Mouse (Mus musculus): ENCODE results near the gene Kbtbd13.

Kbtbd13 gene

DNA sequence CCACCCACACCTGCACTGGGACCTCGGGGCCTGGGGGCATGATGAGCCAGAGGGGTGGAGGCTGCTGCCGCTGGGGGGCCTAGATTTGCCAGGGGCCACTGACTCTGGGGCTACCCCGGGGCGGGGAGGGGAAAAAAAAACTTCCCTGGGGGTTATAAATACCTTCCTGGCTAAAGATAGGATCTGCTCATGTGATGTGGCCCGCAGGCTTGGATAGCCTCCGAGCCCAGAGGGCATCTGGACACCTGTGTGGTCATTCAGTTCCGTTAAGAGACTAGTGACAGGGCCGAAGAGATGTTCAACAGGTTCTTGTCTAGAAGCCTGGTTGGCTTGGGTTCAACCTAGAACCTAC is at the start of gene Kbtbd13:
Kbtbd13 (minus strand) TSS at position 40 of the 352 bp plus-strand sequence.
- DNase-seq (ENCODE audit: low spot score): no peak

DNA sequence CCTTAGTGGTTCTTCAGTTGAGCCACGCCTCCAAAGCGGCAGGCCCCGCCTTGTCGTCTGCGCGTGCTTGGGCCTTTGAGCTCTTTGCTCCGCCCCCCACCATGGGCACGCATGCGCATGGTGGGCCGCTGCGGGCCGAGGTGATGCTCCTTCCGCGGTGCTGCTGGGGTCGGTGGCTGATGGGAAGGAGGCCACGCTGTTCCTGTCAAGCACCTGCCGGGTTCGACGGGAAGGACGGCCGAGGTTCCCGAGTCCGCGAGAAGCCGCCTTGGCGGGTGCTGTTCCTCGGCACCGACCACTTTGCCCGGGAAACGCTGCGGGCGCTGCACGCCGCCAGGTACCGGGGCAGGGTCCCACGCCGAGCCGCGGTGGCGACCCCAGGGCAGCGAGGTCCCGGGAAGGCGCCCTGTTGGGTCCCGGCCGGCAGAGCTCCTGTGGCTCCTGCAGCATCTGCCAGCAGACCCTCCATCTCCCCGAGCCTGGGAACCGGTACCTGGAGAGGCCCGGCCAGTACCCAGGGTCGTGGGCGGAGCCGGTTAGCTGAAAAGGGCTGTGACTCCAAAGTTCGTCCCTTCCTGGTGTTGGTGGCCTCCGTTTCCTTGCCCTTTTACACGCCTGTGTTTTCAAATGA is 44.3 kb upstream of the Kbtbd13 start, which contains the start of gene Mtfmt:
Mtfmt (plus strand) TSS at position 112 of the 631 bp plus-strand sequence.
- peak; percentile 98 for DNase-seq (ENCODE audit: low spot score)

DNA sequence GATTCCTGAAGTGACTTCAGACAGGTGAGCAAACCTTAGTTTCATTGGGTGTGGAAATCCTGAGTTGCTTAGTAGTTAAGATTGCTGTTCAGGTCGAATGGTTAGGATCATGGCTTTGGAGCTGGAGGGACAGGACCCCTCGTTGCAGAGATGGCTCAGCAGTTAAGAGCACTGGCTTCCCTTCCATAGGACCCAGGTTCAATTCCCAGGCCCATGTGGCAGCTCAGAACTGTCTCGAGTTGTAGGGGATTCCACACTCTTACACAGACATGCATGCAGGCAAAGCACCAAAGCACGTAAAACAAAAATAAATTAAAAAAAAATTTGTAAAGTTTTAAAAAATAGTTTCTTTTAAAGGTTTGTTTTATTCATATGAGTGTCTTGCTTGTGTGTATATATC is 43.8 kb upstream of the Kbtbd13 start:
- no peak for DNase-seq (ENCODE audit: low spot score)

DNA sequence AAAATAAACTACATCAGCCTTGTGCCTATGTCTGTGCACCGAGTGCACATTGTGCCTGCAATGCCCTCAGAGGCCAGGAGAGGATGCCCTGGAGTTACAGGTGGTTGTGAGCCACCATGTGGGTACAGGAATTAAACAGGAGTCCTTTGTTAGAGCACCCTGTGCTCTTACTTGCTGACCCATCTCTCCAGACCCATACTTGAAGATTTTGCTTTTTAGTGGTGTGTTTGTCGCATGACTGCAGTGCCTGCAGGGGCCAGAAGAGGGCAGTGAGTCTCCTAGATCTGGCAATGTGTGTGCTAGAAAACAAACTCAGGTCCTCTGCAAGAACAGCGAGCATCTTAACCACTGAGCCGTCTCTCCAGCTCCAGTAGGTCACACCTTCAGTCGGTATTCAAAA is 42.7 kb upstream of the Kbtbd13 start:
- peak; percentile 74 for DNase-seq (ENCODE audit: low spot score)

DNA sequence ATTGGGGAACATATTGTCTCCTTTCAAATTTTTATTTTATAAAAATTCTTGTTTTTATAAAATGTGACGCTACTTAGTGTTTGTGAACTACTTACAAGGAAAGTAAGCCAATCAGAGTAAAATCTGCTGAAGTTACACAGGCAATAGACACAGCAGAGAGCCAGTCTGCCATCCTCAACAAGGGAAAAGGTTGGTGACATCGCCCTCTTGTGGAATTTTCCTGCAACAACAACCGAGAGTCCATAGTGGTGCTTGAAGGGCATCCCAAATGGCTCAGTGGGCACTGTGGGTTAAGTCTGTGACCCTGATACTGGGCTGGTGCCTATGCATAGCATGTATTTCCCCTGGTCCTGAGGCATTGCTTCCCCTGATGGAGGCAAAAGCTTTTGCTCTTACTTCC is 40.8 kb upstream of the Kbtbd13 start:
- peak; percentile 94 for DNase-seq (ENCODE audit: low spot score)

DNA sequence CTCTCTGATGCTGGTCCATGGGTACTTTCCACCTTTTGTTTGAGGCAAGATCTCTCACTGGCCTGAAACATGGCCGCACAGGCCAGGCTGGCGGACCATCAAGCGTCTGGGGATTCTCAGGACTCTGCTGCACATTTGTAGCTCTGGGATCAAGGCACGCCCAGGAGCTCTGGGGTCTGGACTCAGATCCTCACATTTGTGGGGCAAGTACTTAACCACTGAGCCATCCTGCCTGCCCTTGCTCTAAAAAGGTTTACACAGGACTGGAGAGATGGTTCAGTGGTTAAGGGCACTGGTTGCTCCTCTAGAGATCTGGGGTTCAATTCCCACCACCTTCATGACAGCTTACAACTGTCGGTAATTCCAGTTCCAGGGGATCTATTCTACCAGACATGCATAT is 39.5 kb upstream of the Kbtbd13 start:
- DNase-seq (ENCODE audit: low spot score): no peak

DNA sequence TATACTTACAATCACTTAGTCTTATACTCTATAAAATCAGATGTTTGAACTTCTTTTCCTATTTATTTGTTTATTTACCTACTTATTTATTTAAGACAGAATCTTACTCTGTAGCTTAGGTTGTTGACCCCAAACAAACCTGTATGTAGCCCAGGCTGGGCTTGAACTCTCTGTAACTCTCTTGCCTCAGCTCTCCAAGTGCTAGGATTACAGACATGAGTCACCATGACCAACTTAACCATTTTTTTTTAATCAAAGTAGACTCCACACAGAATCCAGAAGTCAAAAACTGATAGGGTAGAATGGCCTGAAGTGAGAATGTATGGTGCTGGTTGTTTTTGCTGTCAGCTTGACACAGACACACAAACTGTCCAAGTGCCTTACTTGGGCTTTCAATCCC is 38.9 kb upstream of the Kbtbd13 start:
- DNase-seq (ENCODE audit: low spot score): no peak

DNA sequence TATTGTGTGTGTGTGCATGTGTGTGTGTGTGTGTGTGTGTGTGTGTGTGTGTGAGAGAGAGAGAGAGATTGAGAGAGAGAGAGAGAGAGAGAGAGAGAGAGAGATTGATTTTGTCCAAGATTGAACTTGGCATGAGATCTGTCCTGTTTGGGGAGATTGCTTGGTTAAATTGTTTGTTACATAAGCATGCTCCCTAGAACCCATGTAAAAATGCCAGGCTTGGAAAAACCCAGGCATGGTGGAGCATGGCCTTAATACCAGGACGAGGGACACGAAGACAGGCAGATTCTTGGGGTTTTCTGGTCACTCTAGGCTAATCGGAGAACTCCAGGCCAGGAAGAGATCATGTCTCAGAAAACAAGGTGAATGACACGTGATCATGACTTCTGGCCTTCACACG is 36.6 kb upstream of the Kbtbd13 start:
- no peak for DNase-seq (ENCODE audit: low spot score)

DNA sequence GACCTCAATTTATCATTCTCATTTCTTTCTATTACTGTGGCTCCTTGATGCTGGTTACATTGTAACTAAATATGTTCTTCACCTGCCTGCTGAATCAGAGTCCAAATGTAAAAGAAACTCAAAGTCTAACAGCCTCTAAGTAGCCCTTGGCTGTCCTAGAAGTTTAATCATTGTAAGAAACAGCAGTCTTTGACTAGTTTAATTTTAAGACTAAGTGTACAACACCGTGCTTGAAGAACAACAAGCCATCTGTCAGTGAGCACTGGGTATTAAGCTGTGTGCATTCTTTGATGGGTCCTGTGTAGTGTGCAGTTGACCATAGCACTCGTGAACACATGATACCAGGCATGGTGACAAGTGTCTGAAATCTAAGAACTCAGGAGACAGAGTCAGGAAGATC is 36.1 kb upstream of the Kbtbd13 start:
- DNase-seq (ENCODE audit: low spot score): no peak

DNA sequence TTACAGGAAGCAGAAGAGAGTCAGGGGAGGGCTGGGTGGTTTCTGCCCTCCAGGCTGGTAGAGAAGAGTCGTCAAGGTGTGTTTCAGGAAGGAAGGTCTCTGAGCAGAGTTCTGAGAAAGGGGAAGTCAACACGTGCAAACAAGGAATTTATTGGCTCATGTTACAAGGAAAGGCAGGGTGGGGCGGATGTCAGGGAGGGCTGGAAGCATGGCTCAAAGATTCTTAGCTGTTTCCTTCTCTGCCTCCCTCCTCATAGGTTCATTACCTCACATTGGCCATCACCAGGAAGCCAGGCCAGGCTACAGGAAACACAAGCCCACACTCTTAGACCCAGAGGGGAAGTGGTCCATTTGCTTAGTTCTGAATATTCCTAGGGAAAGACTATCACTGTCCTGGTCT is 32.9 kb upstream of the Kbtbd13 start:
- no peak for DNase-seq (ENCODE audit: low spot score)

DNA sequence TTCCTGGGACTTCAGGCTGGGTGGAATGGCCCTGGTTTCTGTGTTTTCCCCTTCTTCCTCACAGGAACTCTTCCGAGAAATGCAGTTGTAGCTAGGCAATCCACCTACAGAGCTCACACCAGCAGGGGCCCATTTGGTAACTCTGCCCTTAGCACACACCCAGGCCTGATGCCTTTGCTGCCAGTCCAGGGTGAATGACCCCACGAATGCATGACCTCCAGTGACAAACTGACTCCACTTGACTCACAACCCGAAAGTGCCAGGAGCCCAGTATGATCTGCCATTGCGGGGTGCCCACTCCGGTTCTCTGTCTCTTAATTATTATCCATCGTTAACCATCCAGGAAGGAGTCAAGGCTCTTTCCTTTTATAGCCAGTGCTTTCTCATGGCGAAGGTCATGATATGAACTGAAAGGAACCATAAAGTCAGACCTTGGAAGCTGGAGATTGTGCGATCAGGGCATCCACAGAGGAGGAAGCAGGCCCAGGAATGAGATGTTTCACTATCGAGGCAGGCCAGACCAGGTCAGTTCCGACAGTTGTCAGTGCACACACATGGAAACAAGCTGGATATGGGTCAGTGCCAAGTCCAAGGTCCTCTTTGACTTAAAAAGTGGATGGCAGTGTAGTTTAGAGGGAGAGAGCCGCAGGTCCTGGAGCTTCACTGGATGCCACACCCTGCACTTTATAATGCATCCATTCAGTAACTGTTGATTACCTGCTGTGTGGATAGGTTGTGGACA is 31.5 kb upstream of the Kbtbd13 start, which contains the start of gene Slc51b:
Slc51b (minus strand) TSS at position 196 of the 742 bp plus-strand sequence.
- no peak for DNase-seq (ENCODE audit: low spot score)

DNA sequence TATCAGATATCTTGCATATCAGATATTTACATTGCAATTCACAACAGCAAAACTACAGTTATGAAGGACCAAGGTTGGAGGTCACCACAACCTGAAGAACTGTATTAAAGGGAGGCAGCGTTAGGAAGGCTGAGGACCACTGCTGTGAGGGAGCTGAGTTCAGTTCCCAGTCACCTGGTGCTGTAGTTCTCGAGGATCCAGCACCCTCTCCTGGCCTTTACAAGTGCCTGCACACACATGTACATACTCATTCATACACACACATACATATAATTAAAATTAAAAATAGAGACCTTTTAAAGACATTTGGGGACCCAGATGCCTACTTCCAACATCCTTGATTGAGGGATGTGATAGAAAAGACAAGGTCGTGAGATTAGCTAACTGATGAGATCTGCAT is 28.2 kb upstream of the Kbtbd13 start:
- DNase-seq (ENCODE audit: low spot score): no peak

DNA sequence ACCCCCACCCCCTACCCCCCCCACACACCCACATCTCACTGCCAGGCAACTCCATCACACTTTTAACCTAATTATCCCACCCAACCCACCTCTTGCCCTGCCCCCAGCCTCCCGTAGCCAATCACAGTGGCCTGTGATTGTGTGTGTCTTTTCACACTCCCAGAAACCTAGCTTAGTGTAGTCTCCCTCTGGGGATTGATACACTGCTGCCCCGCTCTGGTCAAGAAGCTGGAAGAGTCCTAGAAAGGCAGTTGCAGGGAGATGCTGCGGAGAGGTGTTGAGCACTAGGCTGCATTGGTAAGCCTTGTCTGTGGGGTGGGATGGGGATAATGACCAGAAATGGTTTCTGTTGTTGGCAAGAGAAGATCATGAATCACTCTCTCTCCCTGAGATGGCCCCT is 26.3 kb upstream of the Kbtbd13 start:
- DNase-seq (ENCODE audit: low spot score): no peak

DNA sequence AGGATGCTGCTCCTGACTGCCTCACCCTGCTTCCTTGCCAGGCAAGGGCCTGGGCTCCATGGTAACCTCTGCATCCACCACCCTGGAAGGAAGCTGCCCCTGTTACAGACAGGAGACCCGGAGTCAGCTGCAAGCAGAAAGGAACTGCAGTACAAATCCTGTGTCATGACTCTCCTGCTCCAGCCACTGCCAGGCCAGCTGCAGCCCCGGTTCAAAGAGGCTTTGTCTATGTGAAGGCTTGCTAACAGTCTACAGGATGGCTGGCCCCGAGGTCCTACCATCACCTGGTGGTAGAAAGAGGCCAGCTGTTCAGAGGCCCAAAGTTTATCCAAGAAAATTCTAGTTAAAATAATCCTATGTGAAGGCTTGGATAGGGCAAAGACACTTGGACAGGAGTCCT is 19.9 kb upstream of the Kbtbd13 start:
- no peak for DNase-seq (ENCODE audit: low spot score)

DNA sequence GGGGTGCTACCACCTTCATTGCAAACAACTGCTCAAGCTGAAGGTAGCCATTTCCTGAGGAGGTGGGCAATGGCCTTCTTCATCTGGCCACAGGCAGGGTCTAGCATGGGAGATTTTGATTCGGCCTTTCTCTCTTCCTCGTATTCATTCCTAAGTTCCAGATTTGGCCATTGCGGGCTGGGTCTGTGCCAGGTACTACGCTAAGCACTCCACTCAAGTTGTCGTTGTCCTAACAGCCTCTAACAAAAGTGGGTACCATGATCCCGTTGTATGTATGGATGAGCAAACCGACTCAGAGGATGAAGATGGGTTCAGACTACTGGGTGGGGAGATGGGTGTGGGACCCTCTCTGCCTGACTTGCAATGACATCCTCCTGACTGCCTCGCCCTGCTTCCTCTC is 18.9 kb upstream of the Kbtbd13 start:
- DNase-seq (ENCODE audit: low spot score): no peak

DNA sequence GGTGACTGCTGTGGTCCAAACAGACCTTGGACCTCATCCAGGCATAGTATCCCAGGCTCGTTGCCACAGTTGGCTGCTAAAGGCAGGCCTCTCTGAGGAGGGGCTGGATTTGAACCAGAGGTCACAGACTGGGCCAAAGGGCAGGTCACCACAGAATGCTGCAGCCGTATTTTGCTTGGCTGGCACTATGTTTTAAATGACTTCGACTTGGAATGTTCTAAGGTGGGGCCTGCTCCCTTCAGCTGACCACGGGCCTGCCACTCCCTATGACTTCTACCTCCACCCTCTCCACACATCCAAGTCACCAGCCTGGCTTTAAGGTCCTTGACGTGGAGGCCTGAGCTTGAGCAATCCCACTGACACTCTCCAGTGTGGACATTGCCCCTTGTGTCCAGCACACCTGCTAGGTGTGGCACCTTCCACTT is 17.4 kb upstream of the Kbtbd13 start:
- DNase-seq (ENCODE audit: low spot score): no peak

DNA sequence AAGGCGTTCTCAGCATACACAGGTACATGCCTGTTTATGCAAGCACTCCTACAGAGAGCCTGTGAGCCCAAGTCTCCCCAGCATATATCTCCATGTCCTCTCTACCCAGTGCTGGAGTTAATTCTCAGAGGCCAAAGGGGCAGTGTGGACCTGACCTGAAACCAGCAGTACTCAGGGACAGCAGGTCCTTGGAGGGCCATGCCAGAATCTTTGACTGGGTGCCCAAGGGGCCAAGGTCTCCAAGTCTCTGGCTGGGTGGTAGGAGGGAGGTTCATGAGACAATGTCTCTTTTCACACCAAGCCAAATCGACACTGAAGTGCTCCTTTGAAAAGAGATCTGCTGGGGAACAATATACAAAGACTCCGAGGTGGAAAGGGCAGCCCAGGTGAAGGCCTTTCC is 16.4 kb upstream of the Kbtbd13 start:
- DNase-seq (ENCODE audit: low spot score): no peak

DNA sequence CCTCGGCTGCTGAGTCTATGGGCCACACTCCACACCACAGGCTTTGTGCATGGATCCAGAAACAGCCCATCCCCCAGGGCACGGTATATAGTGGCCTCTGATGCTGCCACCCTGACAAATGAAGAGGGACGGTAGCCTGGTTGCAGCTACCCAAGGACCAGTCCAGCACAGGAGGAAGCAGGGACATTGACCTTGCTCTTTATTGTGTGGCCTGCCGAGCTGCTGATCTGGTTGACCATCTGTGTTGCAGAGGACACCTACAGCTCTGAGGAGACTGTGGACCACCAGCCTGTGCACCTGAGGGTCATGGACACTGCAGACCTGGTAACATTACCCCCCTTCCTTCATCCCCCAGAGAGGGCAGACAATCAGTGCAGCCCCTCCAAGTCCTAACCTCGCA is 15.9 kb upstream of the Kbtbd13 start:
- no peak for DNase-seq (ENCODE audit: low spot score)

DNA sequence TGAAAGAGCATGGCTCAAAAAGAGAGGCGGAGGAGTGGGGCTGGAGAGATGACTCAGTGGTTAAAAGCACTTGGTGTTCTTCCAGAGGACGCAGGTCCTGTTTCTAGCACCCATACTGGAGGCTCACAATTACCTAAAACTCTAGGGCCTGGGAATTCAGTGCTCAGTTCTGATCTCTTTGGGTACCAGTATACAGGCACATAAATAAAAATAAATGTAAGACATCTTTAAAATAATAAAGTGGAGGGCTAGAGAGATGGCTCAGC is 13.7 kb upstream of the Kbtbd13 start:
- DNase-seq (ENCODE audit: low spot score): no peak

DNA sequence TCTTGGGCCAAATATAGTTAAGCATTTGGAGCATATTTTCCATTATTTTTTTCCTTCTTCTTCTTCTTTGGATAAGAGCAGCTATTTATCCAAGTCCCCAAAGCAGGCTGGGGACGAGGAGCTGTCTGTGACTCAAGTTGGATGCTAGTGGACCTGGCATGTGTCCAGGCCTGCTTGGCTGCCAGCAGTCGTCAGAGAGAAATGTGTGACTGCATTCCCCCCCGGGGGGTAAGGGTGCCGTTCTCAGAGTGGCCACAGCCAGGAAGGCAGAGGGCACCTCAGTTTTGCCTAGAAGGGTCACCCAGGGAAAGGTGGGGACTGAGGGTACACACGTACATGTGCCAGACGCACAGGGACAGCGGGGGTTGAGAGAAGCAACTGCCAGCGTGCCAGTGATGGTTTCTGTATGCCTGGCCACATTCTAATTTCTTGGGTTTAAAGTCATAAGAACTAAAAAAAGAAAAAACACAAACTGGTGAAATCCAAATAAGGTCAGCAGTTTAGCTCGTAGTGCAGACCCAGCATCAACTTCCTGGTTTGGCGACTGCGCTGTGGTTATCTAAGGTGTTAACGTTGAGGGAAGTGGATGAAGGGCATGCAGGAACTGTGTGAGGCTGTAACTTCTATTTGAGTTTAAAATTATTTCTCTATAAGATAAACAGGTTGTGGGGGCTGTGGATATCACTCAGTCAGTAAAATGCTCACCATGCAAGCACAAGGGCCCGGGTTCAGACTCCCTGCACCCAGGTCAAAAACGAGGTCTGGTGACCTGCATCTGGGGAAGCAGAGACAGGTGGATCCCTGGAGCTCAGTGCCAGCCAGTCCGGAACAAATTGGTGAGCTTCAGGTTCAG is 13.1 kb upstream of the Kbtbd13 start:
- no peak for DNase-seq (ENCODE audit: low spot score)

DNA sequence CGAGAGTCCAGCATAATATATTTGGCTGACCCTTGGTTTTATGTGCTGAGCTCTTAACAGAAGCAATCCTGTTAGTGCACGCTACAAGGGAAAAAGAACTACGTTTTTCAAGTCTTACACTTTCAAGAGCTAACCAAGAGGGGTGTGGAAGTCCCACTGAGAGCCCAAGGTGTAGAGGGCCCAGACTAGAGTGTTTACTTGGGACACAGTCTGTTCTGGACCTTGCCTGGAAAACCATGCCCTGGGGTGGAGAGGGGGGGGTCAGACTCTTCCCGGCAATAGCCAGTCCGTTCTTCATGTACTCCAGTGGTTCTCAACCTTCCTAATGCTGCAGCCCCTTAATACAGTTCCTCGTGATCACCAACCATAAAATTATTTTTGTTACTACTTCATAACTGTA is 8.5 kb upstream of the Kbtbd13 start:
- no peak for DNase-seq (ENCODE audit: low spot score)

DNA sequence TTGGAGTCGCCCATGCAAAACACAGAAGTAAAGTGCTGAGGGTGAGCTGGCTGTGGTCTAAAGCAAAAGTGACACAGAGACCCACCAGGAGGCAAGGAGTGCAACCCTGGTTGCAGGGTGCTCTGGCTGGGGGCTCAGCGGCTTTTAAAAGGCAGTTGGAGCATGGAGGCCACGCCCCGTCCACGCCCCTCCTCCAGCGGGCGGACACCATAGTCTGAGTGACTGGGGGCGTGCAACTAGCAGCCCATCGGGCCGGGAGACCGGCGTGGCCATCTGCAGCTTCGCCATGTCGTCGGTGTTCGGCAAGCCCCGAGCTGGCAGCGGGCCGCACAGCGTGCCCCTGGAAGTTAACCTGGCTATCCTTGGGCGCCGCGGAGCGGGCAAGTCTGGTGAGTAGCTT is 6.8 kb upstream of the Kbtbd13 start, which contains the start of gene Rasl12:
Rasl12 (plus strand) TSS at position 228 of the 400 bp plus-strand sequence.
- peak; percentile 89 for DNase-seq (ENCODE audit: low spot score)

DNA sequence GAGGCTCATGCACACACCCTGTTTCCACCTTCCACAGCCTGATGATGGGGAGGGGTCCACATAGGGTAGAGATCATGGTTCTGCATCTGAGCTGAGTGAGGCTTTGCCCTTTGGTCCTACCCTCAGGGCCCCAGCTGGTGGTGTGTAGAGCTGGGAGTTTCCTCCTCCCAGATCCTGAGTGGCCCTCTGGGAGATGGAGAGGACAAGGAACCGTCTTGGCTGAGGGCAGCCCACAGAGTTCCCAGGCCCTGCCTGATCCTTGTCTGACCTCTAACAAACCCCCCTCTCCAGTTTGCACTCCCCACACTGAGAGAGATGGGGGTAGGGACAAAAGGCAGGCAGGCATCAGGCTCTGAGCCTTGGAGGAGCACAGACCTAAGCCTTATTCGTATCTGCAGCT is 2.9 kb upstream of the Kbtbd13 start:
- DNase-seq (ENCODE audit: low spot score): no peak

Data from embryo, embryonic 10.5 days (tissue).